Mouse (Mus musculus) hindlimb bud, embryonic 11.5 days (tissue): ENCODE results near the gene Slc25a29.
"Not testable (repeated sequence)": the region's sequence is repeated elsewhere in the genome, so short reads cannot be mapped to it uniquely, and the experiment has no call there.

Source experiments
- DNase-seq: peaks from one replicate; pipeline ENCODE4 v3.0.0-alpha.2; 2012; ENCODE audit warnings: low read depth, low spot score; ENCODE audit errors: extremely low spot score

Slc25a29 gene

DNA sequence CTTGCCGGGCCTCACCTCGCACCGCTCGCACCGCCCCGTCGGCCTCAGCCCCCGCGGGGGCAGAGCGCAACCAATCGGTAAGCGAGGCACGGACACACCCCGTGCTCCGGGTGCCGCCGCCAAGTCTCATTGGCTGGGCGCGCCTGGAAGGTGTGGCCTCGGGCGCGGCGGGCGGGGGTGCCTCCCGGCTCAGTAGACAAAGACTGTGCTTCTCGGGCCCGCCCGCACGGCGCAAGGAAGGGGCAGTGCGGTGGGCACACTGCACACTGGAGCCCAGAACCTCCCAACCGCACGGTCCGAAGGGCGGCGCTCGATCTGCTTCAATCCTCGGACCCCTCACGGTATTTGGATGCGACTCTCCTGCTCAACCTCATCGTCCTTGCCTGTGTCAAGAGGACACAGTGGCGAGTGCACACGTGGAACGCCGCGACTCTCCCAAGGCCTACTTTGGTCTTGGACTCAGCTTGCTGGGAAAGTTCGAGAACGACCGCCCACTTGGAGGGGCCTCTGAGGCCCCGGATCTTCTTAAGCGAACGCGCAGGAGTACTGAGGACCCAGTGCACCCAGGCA lies at the start of gene Slc25a29, which contains the start of gene Slc25a47:
TSS of gene Slc25a29 (minus strand) at position 44 of the 570 bp plus-strand sequence.
TSS of gene Slc25a47 (plus strand) at position 207 of the 570 bp plus-strand sequence.
- DNase-seq = peak; percentile 52

DNA sequence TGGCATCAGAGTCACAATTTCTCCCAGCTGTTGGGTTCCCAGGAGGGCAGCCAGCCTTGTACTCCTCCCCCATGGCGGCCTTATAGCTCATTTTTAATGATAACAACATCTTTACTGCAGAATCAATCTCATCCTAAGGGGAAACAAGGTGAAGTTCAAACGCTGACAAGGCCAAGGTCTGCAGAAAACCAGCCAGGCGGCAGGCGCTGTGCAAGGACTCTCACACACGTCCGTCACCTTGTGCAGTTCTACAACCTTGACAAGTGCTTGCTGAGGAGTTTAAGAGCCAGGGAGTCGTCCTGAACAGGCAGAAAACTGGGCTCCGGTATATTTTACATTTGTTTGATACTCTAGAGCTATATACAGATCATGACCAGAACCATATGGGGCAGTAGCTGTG lies 47.1 kb upstream of the Slc25a29 start:
- no peak for DNase-seq

DNA sequence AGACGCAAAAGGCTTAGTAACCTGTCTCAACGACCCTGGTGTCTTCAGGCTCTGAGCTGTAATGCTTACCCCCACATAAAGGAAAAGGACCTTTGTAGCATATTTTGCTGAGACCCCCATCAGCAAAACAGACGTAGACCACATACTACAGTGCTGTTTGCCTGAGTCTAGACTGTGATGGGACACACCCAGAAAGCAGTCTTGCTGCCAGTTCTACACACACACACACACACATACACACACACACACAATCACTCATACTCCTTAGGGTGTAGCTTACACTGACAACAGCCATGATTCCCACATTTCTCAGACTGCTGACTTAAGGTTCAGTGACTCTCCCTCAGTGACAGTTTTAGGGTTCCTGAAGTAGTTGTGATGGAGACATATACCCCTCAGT lies 45.5 kb upstream of the Slc25a29 start:
- DNase-seq = no peak

DNA sequence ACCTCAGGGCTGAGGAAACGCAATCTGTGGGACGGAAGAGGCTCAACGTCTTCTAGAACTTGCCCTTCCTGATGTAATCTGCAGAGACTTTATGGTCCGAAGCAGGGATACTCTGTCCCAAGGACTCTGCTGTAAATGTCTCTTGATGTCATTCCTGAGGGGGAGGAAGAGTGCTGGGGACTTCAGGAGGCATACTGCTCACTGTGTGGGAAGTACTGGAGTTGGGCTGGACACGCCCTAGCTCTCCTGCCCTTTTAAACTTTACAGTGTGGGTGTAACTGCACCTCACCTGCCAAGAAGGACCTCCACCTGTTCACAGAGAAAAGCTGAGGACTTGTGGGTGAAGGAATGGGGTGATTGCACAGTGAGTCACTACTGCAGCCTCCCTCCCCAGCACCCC lies 44.9 kb upstream of the Slc25a29 start:
- DNase-seq = no peak

DNA sequence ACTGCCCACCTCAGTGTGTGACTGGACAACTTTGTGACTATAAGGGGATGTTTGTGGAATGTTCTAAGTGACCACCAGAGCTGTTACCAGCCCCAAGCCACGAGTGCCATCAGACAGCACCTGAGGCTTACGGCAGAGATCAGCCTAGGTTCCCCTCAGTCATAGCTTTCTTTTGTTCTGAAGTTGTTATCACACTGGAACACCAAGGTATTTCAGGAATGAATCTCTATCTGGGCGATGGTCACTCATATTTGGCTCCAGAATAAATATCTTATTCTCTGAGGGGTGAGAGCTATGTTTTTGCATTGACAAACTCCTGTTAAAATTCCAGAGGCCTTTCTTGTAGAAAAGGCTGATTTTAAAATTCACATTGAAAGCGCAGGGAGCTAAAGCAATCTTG lies 43.5 kb upstream of the Slc25a29 start:
- no peak for DNase-seq

DNA sequence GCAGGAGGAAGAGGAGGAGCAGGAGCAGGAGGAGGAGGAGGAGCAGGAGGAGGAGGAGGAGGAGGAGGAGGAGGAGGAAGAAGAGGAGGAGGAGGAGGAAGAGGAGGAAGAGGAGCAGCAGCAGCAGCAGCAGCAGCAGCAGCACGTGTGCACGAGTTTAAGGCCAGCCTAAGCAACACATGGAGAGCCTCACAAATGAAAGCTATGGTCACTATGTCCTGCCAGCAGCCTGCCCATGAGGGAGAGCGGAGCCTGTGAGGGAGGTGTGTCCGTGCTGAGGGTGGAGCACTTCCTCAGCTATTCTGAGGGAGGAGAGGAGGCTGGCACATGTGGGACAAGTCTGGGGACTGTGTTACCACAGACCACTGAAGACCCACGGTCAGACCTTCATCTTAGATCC lies 37.4 kb upstream of the Slc25a29 start:
- no peak for DNase-seq

DNA sequence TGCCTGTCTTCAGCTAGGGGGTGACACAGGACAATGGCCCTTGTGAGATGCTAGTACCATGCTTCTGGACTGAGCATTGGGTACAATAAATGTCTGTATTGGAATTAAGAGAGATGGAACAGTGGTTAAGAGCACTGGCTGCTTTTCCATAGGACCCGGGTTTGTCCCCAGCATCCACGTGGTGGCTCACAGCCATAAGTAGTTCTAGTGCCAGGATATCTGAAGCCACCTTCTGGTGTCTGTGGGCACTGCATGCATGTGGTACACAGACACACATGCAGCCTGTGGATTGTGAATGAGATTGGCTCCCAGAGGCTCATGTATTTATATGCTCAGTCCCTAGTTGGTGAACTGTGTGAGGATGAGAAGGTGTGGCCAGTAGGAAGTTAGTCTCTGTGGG lies 33.9 kb upstream of the Slc25a29 start:
- no peak for DNase-seq

DNA sequence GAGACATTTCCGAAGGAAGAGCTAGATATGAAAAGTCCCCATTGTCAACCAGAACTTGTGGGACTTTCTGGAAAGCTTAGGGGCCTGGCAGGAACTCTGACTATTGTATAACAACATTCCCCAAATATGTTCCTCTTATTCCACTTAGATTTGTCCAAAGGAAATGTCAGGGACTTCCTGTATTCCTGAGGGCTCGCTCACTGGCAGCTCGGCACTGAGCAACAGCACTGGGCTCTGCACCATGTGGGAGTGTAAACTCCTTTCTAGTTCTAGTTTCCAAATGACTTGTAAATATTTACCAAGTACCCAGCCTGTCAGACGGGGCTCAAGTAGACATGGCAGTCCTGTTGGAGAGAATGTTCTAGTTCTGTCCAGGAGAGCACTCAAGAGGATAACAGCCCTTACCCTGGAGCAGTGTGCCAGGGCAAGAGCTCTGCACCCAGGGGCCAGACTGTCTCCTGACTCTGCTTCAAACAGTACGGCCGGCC lies 29.4 kb upstream of the Slc25a29 start:
- DNase-seq = no peak

DNA sequence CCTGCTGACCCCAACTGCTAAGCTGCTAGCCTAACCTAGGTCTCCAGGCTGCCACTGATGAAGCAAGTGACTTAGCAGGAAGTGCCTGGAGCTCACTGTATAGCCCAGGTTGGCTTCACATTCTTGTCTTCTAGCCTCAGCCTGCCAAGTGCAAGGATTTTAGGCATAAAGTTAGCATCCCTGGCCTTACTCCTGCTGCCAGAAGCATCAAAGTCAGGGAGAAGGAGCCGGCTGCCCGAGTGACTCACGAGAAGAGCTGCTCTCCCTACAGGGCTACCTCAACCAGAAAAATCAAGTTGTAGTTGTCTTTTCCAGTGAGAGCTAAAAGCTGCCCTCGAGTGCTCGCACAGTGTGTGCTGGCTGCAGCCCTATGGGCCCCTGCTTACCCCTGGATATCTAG lies 22.8 kb upstream of the Slc25a29 start:
- no peak for DNase-seq

DNA sequence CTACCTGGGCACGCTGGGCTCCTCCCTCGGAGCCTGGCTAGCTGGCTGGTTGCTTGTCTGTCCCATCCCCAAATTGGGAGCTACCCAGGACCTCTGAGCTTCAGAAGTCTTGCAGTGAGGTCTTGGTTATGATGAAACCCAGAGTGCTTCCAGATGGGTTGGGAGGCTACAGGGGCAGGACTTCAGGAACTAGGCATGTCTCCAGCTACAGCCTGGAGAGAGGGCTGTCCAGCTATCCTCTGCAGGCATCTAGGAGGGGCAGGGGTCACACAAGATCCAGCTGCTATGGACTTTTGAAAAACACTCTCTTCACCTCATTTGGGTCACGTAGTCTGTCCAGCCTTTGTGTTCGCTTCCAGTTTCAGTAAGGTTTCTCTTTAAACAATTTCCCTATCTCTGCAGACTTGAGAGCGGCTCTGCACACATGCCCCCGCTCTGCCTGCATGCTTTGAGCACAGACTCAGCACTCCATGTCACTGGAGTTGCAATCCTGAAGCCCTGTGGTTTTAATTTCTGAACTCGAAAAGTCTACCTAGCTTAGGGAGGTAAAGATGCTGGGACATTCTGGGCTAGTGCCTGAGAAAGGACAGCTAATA lies 22.0 kb upstream of the Slc25a29 start:
- no peak for DNase-seq

DNA sequence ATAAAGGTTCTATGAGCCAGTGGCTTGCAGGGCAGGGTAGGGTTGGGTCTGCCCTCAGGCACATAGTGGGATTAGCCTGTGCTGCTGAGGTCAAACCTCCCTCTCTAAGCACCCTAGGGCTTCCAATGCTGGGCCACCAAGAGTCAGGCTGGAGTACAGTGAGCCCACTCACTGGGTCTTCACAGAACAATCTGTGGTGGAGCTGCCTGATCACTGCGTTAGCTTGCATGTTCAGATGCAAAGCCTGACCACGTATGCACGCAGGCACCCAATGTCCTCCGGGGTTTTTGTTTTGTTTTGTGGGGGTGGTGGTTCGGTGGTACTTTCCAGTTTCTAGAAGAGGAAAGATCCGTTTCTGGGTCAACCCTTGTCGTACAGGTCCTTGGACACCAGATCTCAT lies 21.4 kb upstream of the Slc25a29 start:
- DNase-seq = no peak

DNA sequence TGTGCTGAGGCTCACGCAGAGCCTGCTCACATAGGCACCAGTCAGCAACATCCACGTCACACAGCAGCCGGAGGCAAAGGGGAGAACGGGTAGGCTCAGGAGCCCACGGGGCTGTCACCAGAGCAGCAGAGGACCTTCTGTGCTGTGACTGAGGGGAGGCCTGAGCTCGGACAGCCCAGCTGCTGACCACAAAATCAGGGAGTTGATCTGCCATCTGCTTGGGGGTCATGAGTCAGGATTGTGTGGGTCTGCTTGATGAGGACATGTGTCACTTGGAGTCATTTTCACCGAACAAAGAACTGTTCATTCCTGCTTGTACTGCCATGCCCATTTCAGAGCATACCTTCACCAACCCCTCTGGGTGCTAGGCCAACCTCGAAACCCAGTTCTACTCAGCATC lies 20.5 kb upstream of the Slc25a29 start:
- DNase-seq = no peak

DNA sequence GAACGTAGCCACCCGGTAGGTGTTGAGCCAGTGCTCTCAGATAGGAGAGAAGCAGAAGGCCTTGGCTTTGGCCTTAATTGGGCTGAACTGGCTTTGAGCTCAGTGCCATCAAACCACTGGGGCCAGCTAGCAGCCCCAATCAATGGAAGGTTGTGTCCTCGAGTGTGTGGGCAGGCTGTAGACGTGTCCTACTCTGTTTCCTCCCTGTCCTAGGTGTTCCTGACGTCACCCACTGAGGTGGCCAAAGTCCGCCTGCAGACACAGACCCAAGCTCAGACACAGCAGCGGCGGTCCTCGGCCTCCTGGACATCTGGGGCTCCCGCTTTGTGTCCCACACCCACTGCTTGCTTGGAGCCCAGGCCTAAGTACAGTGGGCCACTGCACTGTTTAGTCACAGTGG lies 19.4 kb upstream of the Slc25a29 start:
- no peak for DNase-seq

DNA sequence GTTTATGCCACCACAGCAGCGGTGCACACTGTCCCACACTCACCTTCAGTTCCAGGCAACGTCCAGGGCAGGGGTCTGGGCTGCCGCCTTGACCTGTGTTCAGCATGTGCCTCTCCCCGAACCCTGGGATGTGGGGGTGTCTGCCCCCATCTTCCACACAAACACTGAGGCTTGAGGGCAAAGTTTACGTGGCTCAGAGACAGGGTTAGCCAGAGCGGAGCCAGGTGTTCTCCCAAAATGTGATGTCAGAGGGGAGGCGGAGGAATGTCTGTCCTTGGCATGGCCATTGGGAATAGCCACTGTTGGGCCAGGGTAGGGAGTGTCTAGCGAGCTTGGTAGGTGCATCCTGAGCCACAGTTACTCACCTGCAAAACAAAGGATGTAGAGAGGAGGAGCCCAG lies 17.1 kb upstream of the Slc25a29 start:
- no peak for DNase-seq

DNA sequence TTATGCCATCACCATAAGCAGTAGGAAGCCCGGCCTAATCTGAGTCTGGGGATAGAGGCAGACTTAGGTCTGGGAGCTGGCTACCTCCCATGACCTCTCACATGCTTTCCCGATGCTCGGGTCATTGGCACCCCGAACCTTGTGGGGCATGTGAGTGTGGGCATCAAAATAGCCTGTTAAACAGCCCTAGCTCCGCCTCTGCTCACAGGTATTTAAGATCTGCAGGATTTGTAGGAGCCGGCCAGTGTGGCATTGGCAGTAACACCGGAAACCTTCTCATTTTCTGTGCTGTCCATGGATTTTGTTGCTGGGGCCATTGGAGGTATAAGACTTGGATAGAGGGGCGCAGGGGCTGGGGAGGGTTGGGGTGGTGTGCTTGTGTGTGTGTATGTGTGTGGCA lies 15.2 kb upstream of the Slc25a29 start:
- no peak for DNase-seq

DNA sequence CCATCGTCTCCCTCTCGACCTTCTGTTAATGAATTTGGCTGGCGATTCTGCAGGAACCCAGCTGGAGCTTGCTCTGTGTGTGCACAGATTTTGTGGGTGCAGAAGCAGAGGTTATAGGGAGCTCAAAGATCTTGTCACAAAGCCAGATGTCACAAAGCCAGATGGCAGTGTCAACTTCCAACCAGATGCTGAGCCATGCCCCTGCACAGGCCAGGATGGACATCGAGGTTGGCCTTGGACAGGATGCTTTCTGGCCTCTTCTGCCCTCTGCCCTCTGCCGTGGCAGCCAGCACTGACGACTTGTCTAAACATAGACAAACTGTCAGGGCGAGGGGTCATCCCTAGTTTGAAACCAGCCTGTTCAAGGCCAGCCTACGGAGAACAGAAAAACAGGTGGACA lies 14.4 kb upstream of the Slc25a29 start:
- DNase-seq = no peak

DNA sequence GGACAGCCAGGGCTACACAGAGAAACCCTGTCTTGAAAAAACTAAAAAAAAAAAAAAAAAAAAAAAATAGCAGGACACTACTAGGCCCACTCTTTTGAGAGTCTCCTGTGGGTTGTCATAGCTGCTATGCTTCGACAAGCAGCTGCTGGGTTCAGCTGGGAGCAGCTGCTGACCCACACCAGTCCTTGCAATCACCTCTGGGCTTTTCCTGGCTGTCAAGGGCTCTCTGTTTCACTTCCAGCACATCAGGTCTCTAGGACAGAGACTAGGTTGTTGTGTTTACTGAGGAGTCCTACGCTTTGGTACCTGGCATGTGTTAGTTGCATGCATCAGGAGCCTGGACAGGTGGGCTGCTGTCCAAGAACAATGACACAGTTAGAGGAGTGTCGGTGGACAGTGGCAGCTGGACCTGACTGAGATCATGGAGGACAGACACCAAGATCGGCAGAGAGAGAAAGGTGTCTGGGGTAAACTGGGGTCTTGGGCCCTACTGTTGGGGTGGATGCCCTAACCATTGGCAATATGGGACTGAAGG lies 13.9 kb upstream of the Slc25a29 start:
- DNase-seq = no peak

DNA sequence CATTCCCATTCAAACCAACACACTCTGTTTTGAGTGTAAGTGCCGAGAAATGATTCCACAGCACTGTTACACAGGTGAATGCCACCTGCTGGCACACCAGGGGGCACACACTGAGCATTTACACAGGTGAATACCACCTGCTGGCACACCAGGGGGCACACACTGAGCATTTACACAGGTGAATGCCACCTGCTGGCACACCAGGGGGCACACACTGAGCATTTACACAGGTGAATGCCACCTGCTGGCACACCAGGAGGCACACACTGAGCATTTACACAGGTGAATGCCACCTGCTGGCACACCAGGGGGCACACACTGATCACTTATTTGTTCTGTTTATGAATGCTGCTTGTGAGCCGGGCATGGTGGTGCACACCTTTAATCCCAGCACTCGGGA lies 12.3 kb upstream of the Slc25a29 start:
- DNase-seq = not testable (repeated sequence)

DNA sequence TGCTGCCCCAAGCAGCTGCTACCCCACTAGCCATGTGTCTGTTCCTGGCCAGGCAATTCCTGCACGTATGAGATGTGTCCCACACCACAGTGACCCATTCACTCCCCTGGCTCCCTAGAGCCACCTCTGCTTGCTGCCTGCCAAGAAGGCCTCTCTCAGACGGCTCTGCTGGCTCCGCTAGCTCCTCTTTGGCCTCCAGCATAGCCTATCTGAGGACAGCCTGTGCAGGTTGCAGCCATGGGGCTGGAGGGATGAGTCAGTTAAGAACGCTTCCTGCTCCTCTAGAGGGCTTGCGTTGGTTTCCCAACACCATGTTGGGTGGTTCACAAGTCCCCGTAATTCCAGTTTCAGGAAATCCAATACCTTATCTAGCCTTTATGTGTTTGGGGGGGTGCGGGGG lies 7.0 kb upstream of the Slc25a29 start:
- no peak for DNase-seq

DNA sequence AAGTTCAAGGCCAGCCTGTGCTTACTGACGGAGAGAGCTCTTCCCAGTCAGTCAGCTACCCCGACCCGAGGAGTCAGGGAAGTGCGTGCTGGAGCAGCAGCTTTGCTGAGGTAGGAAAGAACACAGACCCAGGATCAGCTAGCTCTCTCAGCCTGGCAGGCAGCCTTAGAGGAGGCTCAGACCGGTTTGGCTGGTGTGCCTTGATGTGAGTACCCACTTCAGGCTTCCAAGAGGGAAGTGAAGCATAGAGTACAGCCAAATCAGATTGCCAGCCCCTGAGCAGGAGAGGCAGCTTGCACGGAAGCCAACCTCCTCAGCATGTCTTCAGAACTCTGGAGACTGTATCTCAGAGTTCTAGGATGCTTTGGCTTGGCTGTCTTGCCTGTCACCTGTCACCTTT lies 5.5 kb upstream of the Slc25a29 start:
- no peak for DNase-seq

DNA sequence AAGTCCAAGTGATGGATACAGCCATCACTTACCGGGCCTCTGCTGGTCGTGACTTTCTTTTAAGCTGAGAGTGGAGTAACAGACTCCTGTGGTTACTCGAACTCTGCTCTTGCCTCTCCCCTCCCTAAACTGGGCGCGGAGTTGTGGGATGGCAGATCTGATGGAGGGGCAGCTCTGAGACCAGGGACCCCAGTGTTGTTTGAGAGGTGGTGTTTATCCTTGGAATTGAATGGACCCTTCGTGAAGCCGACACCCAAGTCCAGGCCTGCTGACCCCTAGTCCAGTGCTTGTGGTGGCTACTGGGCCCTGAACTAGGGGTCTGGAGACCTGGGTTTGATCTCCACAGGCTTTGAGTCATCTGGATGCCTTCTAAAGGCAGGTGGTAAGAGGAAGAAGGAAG lies 1.0 kb upstream of the Slc25a29 start:
- no peak for DNase-seq

DNA sequence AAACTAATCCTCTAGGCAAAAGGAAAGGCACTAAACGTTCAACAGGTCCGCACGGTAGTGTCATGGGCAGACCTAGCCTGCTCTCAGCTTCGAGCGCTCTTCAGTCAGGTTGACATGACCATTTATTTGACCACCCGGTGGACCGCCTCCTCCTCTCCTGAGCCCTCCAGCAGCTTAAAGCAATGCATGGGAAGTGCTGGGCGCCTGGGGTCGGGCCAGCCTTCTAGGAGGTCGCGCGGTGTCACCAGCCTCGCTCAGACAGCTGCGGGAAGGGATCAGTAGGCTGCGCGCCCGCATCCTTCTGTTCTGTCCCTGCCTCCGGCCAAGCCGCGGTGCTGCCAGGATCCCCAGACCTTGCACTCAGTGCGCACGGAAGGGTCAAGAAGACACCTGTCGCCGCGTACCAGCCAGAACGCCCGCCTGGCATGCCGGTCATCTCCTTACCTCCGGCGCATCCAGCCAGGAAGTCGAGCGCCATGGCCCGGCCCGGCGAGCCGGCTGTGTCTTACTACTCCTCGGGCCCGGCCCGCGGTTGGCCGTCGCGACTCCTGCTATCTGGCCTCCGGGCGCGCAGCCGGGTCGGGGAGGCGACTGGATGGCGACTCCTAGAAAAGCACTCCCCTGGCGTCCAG lies 359 bp downstream of the Slc25a29 start:
- DNase-seq = no peak
